Mouse (Mus musculus) kidney, postnatal 0 days (tissue): ENCODE results near the gene S1pr1. TPM values are rescaled to one million over a fixed set of nuclear protein-coding genes. Genes with fewer than 3 reads are reported as not detected.

Experiments used
- ATAC-seq: fragments of 200-750 bp; cut with Nextera tagmentation; replicated peaks from 2 replicates; pipeline ENCODE4 v1.8.0; 2017; ENCODE audit warnings: low read depth, moderate number of reproducible peaks, moderate TSS enrichment, moderate library complexity; ENCODE audit not compliant: low FRiP score
- DNase-seq: peaks from one replicate; pipeline ENCODE4 v3.0.0-alpha.2; 2016; ENCODE audit warnings: low spot score
- H3K27ac ChIP-seq: fragments of 300-500 bp; sonication (generic); 2 replicates; pipeline ENCODE4 v1.5.1; 2014; ENCODE audit warnings: mild to moderate bottlenecking
- H3K27me3 ChIP-seq: fragments of 300-500 bp; sonication (generic); 2 replicates; pipeline ENCODE4 v1.6.1; 2014; ENCODE audit warnings: low read length, mixed read lengths; ENCODE audit not compliant: insufficient read depth
- H3K36me3 ChIP-seq: fragments of 300-500 bp; sonication (generic); 2 replicates; pipeline ENCODE4 v1.6.1; 2014; ENCODE audit warnings: low read length, mixed read lengths; ENCODE audit not compliant: insufficient read depth
- H3K4me1 ChIP-seq: fragments of 300-500 bp; sonication (generic); replicated peaks from 2 replicates; pipeline ENCODE4 v1.6.1; 2014; ENCODE audit warnings: antibody characterized with exemption, low read length, mixed read lengths; ENCODE audit not compliant: insufficient read depth
- H3K4me2 ChIP-seq: fragments of 300-500 bp; sonication (generic); 2 replicates; pipeline ENCODE4 v1.6.1; 2014; ENCODE audit warnings: mild to moderate bottlenecking, low read length, moderate library complexity, mixed read lengths
- H3K4me3 ChIP-seq: fragments of 300-500 bp; sonication (generic); replicated peaks from 2 replicates; pipeline ENCODE4 v1.5.1; 2014; ENCODE audit warnings: low read depth, low read length
- H3K9ac ChIP-seq: fragments of 300-500 bp; sonication (generic); 2 replicates; pipeline ENCODE4 v1.6.1; 2014; ENCODE audit warnings: low read depth, low read length
- H3K9me3 ChIP-seq: fragments of 300-500 bp; sonication (generic); replicated peaks from 2 replicates; pipeline ENCODE4 v1.6.1; 2016; ENCODE audit warnings: low read length, inconsistent platforms, mixed read lengths
- CTCF ChIP-seq: IDR thresholded peaks from 2 replicates; pipeline ENCODE4 v1.5.1; 2016; ENCODE audit warnings: antibody characterized with exemption, low read depth, mild to moderate bottlenecking, moderate library complexity
- WGBS: fragments of 180-500 bp; shearing (Covaris S2); extraction: QIAGEN DNeasy Blood & Tissue Kit; methylation state at CpG from one replicate; pipeline ENCODE4 v1.1.7; 2014; 5-methylcytosine and 5-hydroxymethylcytosine counted together
- polyA plus RNA-seq: library from polyadenylated mRNA; unstranded; fragments of >200 nt; fragmentation: Nextera tagmentation; extraction: Ambion mirVana; gene quantifications from 2 replicates; pipeline ENCODE4 v1.2.1, GENCODE M21; 2015

The S1pr1 gene
- polyA plus RNA-seq, 1 experiment from 2014 or later = 17.8 TPM

DNA sequence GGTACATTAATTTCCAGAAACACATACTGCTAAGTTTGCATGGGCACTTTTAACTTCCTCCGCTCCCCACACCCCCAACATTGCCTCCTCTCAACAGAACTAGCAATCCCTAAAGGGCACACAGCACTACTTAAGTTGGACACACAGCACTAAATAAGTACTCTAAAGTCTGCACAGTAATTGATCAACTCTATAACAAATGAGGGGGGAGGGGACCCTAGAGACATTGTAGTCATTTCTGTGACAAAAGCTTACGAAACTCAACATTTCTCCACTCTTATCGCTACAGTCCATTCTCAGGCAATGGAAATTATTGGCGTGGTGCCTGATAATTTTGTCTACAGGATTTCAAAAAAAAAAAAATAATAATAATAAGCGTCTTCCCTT is 830 bp downstream of the S1pr1 start:
- no peaks in the 10 kb centered on the region for H3K9me3 ChIP-seq
- peak overlapping the region; percentile 62; the same call in 1 of the 2 replicates for H3K9ac ChIP-seq
- no peak for TF ChIP-seq CTCF
- DNase-seq (no peak), ATAC-seq (no peak)
- no peaks in the 10 kb centered on the region for H3K36me3 ChIP-seq
- H3K4me3 ChIP-seq = peak overlapping the region; percentile 63
- no peaks in the 10 kb centered on the region for H3K27me3 ChIP-seq
- H3K4me2 ChIP-seq = peak overlapping the region; percentile 93
- peak overlapping the region; percentile 72 for H3K27ac ChIP-seq
- H3K4me1 ChIP-seq = no peaks in the 10 kb centered on the region
- WGBS = 8% methylated on average over 5 of the region's 5 CpGs

DNA sequence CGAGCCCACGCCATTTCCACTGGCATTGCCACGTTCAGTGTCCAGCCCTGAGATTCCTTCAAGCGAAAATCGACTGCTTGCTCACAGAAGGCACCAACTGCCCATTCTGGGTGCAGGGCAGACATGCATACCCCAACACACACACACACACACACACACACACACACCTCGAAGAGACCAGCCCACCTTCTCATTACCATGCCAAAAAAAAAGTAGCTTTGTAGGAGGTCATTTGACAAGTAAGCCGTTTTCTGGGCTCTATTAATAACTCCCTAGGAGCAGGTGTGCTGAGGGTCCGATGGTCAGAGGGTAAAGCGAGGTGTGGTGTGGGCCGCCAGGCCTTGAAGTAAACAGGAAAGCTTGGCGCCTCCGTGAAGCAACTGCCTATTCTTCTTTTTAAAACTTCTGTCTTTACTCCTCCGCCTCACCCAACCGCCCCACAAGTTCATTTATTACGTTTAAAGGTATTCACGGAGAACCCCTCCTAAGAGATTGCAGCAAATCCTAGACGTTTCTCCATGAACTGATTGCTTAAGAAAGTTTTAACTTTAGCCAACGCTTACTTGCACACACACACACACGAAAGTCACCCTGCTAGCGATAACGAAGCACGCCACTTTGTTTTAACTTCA is 1.3 kb downstream of the S1pr1 start:
- Histone ChIP-seq H3K27ac (peak overlapping the region; percentile 72), H3K4me2 (peak overlapping the region; percentile 93), H3K4me1 (no peaks in the 10 kb centered on the region), H3K9me3 (no peaks in the 10 kb centered on the region), H3K36me3 (no peaks in the 10 kb centered on the region), H3K4me3 (peak overlapping the region; percentile 63), H3K9ac (peak overlapping the region; percentile 62; the same call in 1 of the 2 replicates), H3K27me3 (no peaks in the 10 kb centered on the region)
- DNase-seq (no peak), ATAC-seq (no peak)
- WGBS = 18% methylated on average over 22 of the region's 22 CpGs
- TF ChIP-seq CTCF = no peak

DNA sequence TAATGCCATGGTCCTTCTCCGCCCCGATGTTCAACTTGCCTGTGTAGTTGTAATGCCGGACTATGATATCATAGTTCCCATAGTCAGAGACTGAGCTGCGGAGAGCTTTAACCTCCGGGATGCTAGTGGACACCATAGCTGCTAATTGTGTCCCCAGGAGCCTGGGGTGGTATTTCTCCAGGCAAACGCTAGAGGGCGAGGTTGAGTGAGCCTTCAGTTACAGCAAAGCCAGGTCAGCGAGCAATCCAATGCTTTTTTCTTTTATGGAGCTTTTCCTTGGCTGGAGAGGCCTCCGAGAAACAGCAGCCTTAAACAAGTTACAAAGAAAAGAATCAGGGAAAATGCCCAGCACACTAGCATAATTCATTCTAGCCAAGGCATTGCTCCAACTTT is 2.1 kb downstream of the S1pr1 start:
- ATAC-seq (peak; percentile 30; the same call in 1 of the 2 replicates), DNase-seq (peak; percentile 93)
- H3K4me3 ChIP-seq = peak overlapping the region; percentile 63
- H3K9me3 ChIP-seq = no peaks in the 10 kb centered on the region
- no peaks in the 10 kb centered on the region for H3K4me1 ChIP-seq
- 19% methylated on average over 9 of the region's 9 CpGs for WGBS
- peak overlapping the region; percentile 72; the same call in 1 of the 2 replicates for H3K27ac ChIP-seq
- no peaks in the 10 kb centered on the region for H3K27me3 ChIP-seq
- peak; percentile 91 for TF ChIP-seq CTCF
- no peak overlapping the region for H3K9ac ChIP-seq
- H3K36me3 ChIP-seq = no peaks in the 10 kb centered on the region
- H3K4me2 ChIP-seq = peak overlapping the region; percentile 93

DNA sequence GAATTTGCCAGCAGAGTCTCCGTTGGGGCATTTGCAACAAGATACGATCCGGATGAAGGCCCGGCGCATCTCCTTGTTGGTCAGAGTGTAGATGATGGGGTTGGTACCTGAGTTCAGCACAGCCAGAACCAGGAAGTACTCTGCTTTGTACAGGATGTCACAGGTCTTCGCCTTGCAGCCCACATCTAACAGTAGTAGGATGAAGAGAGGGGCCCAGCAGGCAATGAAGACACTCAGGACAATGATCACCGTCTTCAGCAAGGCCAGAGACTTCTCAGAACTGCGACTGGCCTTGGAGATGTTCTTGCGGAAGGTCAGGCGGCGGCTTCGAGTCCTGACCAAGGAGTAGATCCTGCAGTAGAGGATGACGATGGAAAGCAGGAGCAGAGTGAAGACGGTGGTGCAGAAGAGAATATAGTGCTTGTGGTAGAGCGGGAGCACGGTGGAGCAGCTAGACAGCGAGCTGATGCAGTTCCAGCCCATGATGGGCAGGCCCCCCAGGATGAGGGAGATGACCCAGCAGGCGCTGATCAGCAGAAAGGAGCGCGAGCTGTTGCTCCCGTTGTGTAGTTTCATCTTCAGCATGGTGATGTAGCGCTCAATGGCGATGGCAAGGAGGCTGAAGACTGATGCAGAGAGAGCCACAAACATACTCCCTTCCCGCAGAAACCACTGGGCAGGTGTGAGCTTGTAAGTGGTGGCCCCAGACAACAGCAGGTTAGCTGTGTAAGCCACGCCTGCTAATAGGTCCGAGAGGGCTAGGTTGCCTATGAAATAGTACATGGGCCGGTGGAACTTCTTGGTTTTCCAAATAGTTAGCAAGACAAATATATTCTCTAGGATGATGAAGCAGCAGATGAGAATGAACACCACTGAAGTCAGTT is 2.7 kb downstream of the S1pr1 start:
- Histone ChIP-seq H3K4me2 (peak overlapping the region; percentile 39), H3K27ac (0 out of 2 replicates have a peak overlapping the region, but pooled peaks have one; percentile 36), H3K27me3 (no peaks in the 10 kb centered on the region), H3K4me3 (no peak overlapping the region; the same call in 1 of the 2 replicates), H3K4me1 (no peaks in the 10 kb centered on the region), H3K9ac (no peak overlapping the region), H3K36me3 (no peaks in the 10 kb centered on the region), H3K9me3 (no peaks in the 10 kb centered on the region)
- no peak for DNase-seq
- TF ChIP-seq CTCF = no peak
- ATAC-seq = no peak
- WGBS = 89% methylated on average over 27 of the region's 27 CpGs

DNA sequence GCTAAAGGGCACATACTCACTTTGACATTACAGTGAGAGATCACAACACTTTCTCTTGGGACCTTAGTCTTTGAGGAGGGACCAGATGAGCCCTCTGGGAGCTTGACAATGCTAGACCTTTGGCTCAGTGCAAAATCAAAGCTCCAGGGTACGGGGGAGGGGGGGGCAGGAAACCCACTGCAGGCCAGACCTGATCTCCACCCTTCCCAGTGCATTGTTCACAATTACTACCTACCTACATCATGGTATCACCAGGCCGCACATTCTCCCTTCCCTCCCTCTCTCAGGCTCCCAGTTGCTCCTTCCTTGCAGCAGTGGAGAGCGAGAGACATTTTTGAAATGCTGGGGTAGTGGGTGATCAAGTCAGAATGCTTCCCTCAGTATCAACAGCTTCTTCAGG is 3.5 kb downstream of the S1pr1 start:
- peak overlapping the region; percentile 39 for H3K4me2 ChIP-seq
- no peaks in the 10 kb centered on the region for H3K36me3 ChIP-seq
- WGBS = 67% methylated on average over 3 of the region's 3 CpGs
- H3K27ac ChIP-seq = 0 out of 2 replicates have a peak overlapping the region, but pooled peaks have one; percentile 36
- no peak for ATAC-seq
- no peaks in the 10 kb centered on the region for H3K4me1 ChIP-seq
- no peak for TF ChIP-seq CTCF
- no peak overlapping the region for H3K9ac ChIP-seq
- H3K9me3 ChIP-seq = no peaks in the 10 kb centered on the region
- H3K4me3 ChIP-seq = peak overlapping the region; percentile 7; the same call in 1 of the 2 replicates
- no peak for DNase-seq
- H3K27me3 ChIP-seq = no peaks in the 10 kb centered on the region

DNA sequence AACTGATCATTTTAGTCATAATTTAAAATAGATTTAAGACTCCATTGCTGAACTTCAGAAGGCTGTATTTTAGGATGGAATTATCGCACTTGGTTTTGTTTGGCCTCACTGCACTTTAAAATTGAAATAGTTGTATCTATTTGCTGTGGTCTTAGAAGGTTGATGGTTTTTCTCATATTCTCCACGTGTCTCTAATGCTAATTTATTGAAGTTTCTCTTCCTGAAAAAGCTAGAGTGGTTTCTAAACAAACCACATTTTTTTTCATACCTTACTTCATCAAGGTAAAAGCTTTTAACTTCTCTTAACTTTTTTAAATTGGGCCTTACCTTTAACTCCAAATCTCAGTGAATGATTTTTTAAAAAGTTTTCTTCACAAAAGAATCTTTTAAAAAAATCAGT is 4.8 kb downstream of the S1pr1 start:
- Histone ChIP-seq H3K27me3 (no peaks in the 10 kb centered on the region), H3K27ac (no peak overlapping the region), H3K36me3 (no peaks in the 10 kb centered on the region), H3K4me3 (no peak overlapping the region), H3K4me1 (no peaks in the 10 kb centered on the region), H3K9ac (no peak overlapping the region), H3K4me2 (no peak overlapping the region), H3K9me3 (no peaks in the 10 kb centered on the region)
- TF ChIP-seq CTCF = no peak
- no peak for ATAC-seq
- 62% methylated on average over 2 of the region's 2 CpGs for WGBS
- no peak for DNase-seq
